Mouse (Mus musculus): ENCODE results near the gene Iglon5. TPM values are rescaled to one million over a fixed set of nuclear protein-coding genes. Genes with fewer than 3 reads are reported as not detected.

Gene Iglon5
- polyA plus RNA-seq, 1 experiment from 2014 or later: not detected

DNA sequence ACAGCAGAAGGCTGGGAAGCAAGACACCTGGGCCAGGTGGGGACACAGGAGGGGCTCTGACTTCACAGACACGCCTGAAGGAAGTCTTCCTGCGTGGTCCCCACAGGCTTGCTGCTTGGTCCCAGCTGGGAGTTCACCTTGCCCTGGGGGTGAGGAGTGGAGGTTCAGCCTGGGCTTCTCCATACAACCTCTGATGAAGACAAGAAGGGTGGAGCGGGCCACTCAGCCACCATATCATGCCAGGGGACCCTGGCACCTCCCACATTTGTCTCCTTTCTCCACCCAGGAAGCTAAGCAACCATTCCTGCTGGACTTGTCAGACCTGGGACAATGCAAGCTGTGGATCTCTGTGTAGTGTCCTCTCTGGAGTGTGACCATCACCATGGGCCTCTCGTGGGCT lies 27.0 kb downstream of the Iglon5 start, which contains the start of gene Vsig10l:
Gene Vsig10l, plus strand, starts transcription at position 301 of the 400 bp plus-strand sequence.
- Histone ChIP-seq H3K27ac (ENCODE audit: low read depth) (no peak within 1 kb of the TSS), H3K9me3 (ENCODE audit: low read length) (no peaks in the 10 kb centered on the region), H3K36me3 (replicated peaks; ENCODE audit: insufficient read depth, low read length) (peaks cover under 1% of the 10 kb centered on the region; the same call in 1 of the 2 replicates), H3K4me2 (ENCODE audit: low read depth, low read length) (no peak within 1 kb of the TSS), H3K4me3 (ENCODE audit: low read depth, low read length) (no peak within 1 kb of the TSS), H3K9ac (replicated peaks) (no peak within 1 kb of the TSS), H3K27me3 (ENCODE audit: insufficient read depth, low read length) (no peaks in the 10 kb centered on the region), H3K4me1 (ENCODE audit: insufficient read depth) (peaks cover 16% of the 10 kb centered on the region)
- TF ChIP-seq EP300 (IDR thresholded peaks at IDR 0.05; ENCODE audit: low read depth) (no peak), CTCF (IDR thresholded peaks at IDR 0.05; ENCODE audit: low read depth) (no peak)
- DNase-seq (no peak), ATAC-seq (no peak)
- 58% methylated on average over 4 of the region's 4 CpGs for WGBS (ENCODE audit: insufficient replicate concordance)

DNA sequence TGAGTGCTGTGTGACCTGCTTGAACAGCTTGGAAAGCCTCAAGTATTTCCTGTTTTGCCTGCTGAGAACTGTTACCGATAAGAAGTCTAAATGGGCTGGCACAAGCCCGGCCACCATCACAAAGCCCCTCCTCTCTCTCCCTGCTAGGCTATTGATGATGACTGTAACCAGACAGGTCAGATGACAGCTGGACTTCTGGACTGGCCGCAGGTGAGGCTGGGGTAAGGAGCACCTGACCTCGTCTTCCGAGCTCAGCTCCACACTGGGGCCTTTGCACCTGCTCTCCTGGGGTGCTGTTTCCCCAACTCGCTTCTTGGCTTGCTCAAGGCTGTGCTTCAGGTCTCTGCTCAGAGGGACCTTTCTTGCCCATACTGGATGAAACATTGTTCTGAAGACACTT lies 35.5 kb downstream of the Iglon5 start:
- Histone ChIP-seq H3K9ac (replicated peaks) (no peak overlapping the region), H3K36me3 (replicated peaks; ENCODE audit: insufficient read depth, low read length) (peaks cover 47% of the 10 kb centered on the region), H3K4me3 (ENCODE audit: low read depth, low read length) (no peak overlapping the region), H3K4me2 (ENCODE audit: low read depth, low read length) (no peak overlapping the region), H3K27ac (ENCODE audit: low read depth) (no peak overlapping the region), H3K4me1 (ENCODE audit: insufficient read depth) (peaks cover 16% of the 10 kb centered on the region), H3K27me3 (ENCODE audit: insufficient read depth, low read length) (no peaks in the 10 kb centered on the region), H3K9me3 (ENCODE audit: low read length) (no peaks in the 10 kb centered on the region)
- DNase-seq (no peak), ATAC-seq (no peak)
- WGBS (ENCODE audit: insufficient replicate concordance): 72% methylated on average over 6 of the region's 6 CpGs
- TF ChIP-seq CTCF (IDR thresholded peaks at IDR 0.05; ENCODE audit: low read depth) (no peak), EP300 (IDR thresholded peaks at IDR 0.05; ENCODE audit: low read depth) (no peak)

DNA sequence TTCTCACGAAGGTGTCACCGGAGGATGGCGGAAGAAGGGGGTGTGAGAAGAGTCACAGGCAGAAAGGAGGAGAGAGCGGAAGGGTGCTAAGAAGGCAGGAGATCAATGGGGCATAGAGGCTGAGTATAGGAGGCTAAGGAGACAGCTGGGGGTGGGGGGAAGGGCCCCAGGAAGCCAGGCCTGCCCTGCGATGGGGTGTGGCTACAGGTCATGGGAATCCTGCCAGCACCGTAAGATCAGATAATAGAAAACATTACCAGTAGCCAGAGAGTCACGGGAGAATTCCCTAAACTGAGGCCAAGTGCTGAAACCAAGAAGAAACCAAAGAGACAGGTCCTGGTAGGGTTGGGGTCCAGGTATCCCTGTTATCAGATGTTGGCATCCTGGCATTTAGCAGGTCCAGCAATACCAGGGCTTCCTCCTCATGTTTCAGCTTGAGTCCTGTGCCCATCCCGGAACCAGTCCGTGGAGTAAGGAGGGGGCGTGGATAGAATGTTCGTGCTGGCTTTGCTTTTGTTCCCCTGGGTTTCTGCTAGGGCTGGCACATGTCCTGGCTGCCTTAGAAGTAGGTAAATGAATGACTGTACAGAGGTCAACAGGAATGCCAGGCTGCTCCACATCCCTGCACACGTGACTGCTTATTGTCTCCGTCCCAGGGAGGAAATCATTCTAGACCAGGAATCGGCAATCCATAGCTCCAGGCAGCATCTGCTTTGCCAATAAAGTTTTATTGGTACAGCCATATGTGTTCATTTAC lies 36.1 kb downstream of the Iglon5 start:
- Histone ChIP-seq H3K9me3 (ENCODE audit: low read length) (no peaks in the 10 kb centered on the region), H3K27ac (ENCODE audit: low read depth) (no peak overlapping the region), H3K4me1 (ENCODE audit: insufficient read depth) (peaks cover 17% of the 10 kb centered on the region), H3K4me3 (ENCODE audit: low read depth, low read length) (no peak overlapping the region), H3K4me2 (ENCODE audit: low read depth, low read length) (no peak overlapping the region), H3K9ac (replicated peaks) (no peak overlapping the region), H3K36me3 (replicated peaks; ENCODE audit: insufficient read depth, low read length) (peaks cover 47% of the 10 kb centered on the region), H3K27me3 (ENCODE audit: insufficient read depth, low read length) (no peaks in the 10 kb centered on the region)
- ATAC-seq (no peak), DNase-seq (no peak)
- 79% methylated on average over 14 of the region's 14 CpGs for WGBS (ENCODE audit: insufficient replicate concordance)
- no peak for TF ChIP-seq CTCF (IDR thresholded peaks at IDR 0.05; ENCODE audit: low read depth)
- no peak for TF ChIP-seq EP300 (IDR thresholded peaks at IDR 0.05; ENCODE audit: low read depth)

DNA sequence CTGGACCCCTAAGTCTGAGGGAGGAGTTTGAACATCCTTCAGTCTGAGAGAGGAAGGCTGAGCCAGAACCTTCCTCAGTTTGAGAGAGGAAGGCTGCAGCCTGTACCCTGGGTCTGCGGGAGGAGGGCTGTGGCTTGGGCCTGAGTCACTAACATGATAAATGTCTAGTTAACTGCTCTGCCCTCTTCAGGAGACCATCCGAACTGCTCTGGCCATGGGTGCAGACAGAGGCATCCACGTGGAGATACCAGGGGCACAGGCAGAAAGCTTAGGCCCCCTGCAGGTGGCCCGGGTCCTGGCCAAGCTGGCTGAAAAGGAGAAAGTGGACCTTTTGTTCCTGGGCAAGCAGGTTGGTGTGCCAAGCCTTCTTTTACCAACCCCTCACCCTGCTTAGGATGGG lies 37.3 kb downstream of the Iglon5 start:
- Histone ChIP-seq H3K36me3 (replicated peaks; ENCODE audit: insufficient read depth, low read length) (peaks cover 44% of the 10 kb centered on the region), H3K4me2 (ENCODE audit: low read depth, low read length) (no peak overlapping the region), H3K27me3 (ENCODE audit: insufficient read depth, low read length) (no peaks in the 10 kb centered on the region), H3K4me3 (ENCODE audit: low read depth, low read length) (no peak overlapping the region), H3K27ac (ENCODE audit: low read depth) (no peak overlapping the region), H3K9ac (replicated peaks) (no peak overlapping the region), H3K4me1 (ENCODE audit: insufficient read depth) (peaks cover 23% of the 10 kb centered on the region), H3K9me3 (ENCODE audit: low read length) (no peaks in the 10 kb centered on the region)
- TF ChIP-seq EP300 (IDR thresholded peaks at IDR 0.05; ENCODE audit: low read depth): no peak
- TF ChIP-seq CTCF (IDR thresholded peaks at IDR 0.05; ENCODE audit: low read depth): peak; percentile 65
- ATAC-seq (peak; percentile 47; the same call in 1 of the 2 replicates), DNase-seq (peak; percentile 54)
- 36% methylated on average over 4 of the region's 4 CpGs for WGBS (ENCODE audit: insufficient replicate concordance)

DNA sequence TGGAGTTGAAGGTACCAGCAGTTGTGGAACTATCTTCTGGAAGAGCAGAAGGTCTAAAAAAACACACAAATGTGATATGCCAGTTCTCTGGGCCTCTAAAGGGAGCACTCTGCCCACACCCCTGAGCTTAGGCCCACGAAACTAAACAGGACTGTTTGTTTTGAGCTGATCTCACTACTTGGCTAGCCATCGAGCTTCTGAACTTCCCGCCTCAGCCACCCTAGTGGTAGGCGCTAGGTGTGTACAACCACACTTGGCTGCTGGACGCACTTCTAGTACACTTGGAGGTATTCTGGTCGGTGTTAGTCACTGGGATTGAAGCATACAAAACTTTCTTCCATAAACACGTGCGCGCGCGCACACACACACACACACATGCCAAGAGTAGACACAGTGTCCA lies 38.1 kb downstream of the Iglon5 start:
- no peak for TF ChIP-seq CTCF (IDR thresholded peaks at IDR 0.05; ENCODE audit: low read depth)
- no peak for TF ChIP-seq EP300 (IDR thresholded peaks at IDR 0.05; ENCODE audit: low read depth)
- WGBS (ENCODE audit: insufficient replicate concordance): 86% methylated on average over 11 of the region's 11 CpGs

DNA sequence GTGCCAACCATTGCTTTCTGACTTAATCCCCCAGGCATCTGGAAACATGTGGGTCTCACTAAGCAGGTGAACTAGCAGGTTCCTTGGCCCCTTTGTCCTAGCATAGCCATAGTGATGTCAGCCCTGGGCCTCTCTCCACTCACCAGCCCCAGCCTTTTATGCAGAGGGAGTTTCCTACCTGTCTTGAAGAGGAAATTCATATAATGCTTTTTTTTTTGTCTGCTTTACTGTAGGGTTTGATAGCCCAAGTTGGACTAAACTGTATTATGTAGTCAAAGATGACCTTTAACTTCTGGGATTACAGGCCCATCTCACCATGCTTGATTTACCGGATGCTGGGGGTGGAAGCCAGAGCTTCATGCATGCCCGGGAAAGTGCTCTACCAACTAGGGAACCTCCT lies 40.1 kb downstream of the Iglon5 start:
- no peak for ATAC-seq
- no peak overlapping the region for H3K9ac ChIP-seq (replicated peaks)
- H3K27ac ChIP-seq (ENCODE audit: low read depth): no peak overlapping the region
- no peaks in the 10 kb centered on the region for H3K27me3 ChIP-seq (ENCODE audit: insufficient read depth, low read length)
- no peak overlapping the region for H3K4me2 ChIP-seq (ENCODE audit: low read depth, low read length)
- H3K36me3 ChIP-seq (replicated peaks; ENCODE audit: insufficient read depth, low read length): peaks cover 26% of the 10 kb centered on the region
- TF ChIP-seq EP300 (IDR thresholded peaks at IDR 0.05; ENCODE audit: low read depth): no peak
- no peak for TF ChIP-seq CTCF (IDR thresholded peaks at IDR 0.05; ENCODE audit: low read depth)
- H3K4me1 ChIP-seq (ENCODE audit: insufficient read depth): peaks cover 43% of the 10 kb centered on the region
- 89% methylated on average over 2 of the region's 2 CpGs for WGBS (ENCODE audit: insufficient replicate concordance)
- H3K9me3 ChIP-seq (ENCODE audit: low read length): no peaks in the 10 kb centered on the region
- DNase-seq: no peak
- H3K4me3 ChIP-seq (ENCODE audit: low read depth, low read length): no peak overlapping the region

More for the DNA sequence above, 38.1 kb downstream of the Iglon5 start:
- Histone ChIP-seq H3K36me3 (replicated peaks; ENCODE audit: insufficient read depth, low read length) (peaks cover 35% of the 10 kb centered on the region), H3K9me3 (ENCODE audit: low read length) (no peaks in the 10 kb centered on the region), H3K4me1 (ENCODE audit: insufficient read depth) (peaks cover 28% of the 10 kb centered on the region), H3K4me3 (ENCODE audit: low read depth, low read length) (no peak overlapping the region), H3K27ac (ENCODE audit: low read depth) (no peak overlapping the region), H3K27me3 (ENCODE audit: insufficient read depth, low read length) (no peaks in the 10 kb centered on the region), H3K4me2 (ENCODE audit: low read depth, low read length) (no peak overlapping the region), H3K9ac (replicated peaks) (no peak overlapping the region)
- ATAC-seq (peak; percentile 38; the same call in 1 of the 2 replicates), DNase-seq (no peak)

All from liver, postnatal 0 days (tissue).